Mouse (Mus musculus) neutrophil, adult 5-6 weeks (primary cell): ENCODE measurements at regions not wholly inside any gene's neighbourhood (a gene's known extent, or its start where the extent isn't known, plus 50 kb on each side); places are given as distances from the start of the nearest gene placed in this dataset.

ENCODE experiments used
- ATAC-seq: fragments of 151-379, 151-347 bp; 2 replicates; pipeline ENCODE4 v1.8.0; 2017; ENCODE audit warnings: mild to moderate bottlenecking, moderate TSS enrichment; ENCODE audit not compliant: insufficient number of reproducible peaks, poor library complexity, low FRiP score, severe bottlenecking; ENCODE audit errors: extremely low read depth

DNA sequence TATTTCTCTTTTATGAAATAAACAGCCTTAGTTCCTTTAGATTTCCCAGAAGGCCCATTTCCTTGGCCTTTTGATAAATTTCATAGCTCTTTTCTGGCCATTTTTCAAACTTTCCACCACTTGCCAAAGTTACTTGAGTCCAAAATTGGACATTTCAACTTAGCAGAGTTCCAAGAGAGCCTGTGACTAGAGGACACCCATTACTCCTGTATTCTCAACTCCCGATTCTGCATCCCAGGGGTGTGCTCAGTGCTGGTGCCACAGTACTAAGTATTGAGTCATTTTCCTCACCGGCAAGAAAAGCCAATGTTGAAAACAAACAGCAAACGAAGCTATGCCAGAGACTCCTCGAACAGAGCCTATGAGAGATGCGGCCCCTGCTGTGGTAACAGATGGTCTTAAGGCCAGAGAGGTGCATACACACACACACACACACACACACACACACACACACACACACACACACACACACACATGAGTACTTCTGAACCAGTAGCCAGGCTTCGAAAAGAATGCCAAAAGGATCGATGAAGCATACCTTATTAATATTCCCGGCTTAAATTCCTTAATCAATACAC is 126.5 kb downstream of the Tmx1 start:
- ATAC-seq, result no peak

DNA sequence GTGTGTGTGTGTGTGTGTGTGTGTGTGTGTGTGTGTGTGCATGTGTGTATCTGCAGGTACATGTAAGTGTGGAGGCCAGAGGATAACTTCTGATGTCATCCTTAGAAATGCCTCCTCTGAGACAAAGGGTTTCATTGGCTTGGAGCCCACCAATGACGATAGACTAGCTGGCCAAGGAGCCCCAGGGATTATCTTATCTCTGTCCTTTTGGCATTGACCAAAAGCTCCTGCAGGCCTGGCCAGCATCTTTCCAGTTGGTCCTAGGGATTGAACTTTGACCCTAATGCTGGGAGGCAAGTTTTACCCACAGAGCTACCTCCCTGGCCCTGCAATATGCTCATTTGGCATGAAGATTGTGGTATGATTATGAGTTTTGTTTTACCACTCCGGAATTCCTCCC is 133.3 kb downstream of the Tmx1 start:
- ATAC-seq, result no peak

DNA sequence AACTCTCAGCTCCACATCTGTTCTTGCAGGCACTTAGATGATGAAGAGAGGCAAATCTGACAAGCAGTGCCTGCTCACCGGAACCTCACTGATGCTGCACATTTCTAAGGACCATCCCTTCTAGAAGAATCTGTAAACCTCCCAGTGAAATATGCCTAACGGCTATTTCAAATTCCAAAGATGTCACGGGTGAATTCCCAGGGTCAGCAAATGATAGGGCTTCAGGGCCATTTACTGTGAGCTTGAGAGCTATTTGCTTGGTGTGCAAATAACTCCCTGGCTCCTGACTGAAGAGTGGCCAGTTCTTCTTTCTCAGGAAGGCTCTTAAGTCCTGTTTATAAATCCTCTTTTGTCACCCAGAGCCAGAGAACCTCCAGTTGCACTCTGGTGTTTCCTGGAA is 135.3 kb downstream of the Tmx1 start:
- ATAC-seq, result no peak

DNA sequence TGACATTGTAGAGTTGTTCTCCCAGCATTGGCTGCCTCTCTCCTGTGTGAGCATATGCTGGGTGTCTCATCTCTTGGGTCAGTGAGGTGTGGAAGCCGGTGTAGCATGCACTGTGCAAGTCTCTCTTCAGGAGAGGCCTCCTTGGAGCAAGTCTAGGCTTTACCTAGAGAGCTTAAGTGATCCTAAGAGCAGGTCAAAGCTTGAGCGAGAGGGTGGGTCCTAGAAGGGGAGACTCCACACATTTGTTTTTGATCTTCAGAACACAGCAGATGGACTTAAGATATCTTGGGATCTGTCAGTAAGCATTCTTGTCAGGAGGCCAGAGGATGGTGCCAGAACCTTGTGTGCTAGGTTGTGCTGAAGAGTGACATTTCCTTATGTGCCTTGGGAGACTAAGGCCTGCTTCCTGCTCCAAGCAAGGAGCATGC is 136.4 kb downstream of the Tmx1 start:
- no peak for ATAC-seq

DNA sequence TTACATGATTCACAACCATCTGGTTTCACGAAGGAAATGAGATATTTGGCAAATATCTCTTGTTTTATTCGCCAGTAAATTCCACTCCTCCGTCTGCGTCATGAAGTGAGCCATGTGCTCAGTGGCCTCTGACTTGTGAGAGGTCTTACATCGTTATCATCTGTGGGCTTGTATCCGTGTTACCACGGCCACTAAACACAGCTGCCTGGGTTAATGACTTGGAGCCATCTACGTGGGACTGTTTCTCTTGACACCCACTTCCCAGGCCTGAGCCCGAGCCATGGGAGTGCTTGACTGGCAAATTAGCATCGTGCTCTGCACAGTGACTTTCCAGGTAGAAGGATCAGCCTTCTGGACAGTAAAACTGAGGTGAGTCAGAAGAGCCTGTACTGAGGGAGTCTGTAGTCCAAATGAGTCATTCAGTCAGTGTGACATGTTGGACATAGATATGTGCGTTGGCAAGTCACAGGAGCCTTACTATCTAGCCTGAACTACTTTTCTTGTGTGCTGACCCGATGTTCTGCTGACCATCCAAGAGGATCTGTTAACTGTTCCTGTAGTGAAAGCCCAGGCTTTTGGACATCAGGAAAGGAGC is 137.7 kb downstream of the Tmx1 start:
- no peak for ATAC-seq

DNA sequence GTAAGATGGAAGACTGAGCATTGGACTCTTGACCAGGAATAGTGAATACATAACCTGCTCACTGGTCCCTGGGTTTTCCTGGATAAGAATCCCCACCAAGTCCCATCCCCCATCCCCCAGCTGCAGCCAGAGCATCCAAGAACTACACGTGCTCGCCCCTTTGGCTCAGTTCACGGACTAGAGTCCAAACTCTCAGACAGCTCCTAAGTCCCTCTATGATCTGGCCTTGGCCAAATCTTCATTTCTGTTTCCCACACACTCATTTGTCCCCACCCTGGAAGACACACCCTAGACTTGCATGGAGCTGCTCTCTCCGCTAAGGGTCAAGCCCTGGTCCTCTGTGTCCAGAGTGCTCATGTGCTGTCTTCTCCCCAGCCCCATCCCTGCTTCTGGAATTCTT is 139.9 kb downstream of the Tmx1 start:
- no peak for ATAC-seq

DNA sequence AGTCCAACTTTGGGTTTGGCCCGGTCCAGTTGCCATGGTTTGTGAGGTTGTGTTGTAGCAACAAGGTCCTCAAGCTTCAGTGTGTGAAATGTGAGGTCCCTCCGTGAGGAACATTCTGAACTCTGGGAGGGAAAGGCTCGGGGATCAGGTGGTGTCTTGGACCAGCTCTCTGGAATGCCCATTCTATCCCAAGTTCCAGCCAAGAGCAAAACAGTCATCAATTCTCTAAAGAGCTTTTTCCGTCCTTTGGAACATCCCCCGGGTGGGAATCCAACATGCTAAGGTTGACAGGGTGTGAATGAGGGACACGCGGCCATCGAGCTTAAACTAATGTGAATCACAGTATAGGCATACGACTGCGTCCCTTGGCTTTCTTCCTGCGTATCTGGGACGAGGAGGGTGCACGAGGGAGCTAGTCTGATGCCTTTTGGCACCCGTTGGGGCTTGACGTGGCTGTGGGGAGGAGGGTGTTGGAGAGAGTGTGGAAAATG is 145.4 kb downstream of the Tmx1 start:
- no peak for ATAC-seq

DNA sequence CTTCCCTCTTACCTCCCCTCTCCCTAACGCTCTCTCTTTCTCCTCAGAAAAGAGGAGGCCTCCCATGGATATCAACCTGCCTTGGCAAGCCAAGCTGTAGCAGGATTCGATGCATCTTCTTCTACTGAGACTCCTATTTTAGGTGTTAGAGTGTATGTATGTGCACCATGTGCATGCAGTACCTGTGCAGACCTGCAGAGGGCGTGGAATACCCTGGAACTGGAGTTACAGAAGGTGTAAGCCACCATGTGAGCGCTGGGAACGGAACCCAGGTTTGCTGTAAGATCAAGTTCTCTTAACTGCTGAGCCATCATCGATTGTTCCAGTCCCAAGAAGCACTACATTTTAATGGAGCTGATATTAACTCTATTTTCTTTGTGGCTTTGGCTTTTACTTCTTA is 146.8 kb downstream of the Tmx1 start:
- ATAC-seq, result no peak

DNA sequence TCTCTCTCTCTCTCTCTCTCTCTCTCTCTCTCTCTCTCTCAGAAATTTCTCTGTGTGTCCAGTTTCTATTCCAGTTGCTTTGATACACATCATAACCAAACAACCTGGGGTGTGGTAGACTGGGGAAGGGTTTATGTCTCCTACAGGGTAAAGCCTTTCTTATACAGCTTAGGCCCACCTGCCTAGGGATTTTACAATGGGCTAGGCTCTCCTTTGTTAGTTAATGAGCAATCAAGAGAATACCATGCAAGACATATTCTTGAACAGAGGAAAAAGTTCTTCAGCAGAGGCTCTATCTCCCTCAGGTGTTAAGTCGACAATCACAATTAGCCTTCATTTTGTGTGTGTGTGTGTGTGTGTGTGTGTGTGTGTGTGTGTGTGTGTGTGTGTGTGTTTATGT is 151.0 kb downstream of the Tmx1 start:
- no peak for ATAC-seq

DNA sequence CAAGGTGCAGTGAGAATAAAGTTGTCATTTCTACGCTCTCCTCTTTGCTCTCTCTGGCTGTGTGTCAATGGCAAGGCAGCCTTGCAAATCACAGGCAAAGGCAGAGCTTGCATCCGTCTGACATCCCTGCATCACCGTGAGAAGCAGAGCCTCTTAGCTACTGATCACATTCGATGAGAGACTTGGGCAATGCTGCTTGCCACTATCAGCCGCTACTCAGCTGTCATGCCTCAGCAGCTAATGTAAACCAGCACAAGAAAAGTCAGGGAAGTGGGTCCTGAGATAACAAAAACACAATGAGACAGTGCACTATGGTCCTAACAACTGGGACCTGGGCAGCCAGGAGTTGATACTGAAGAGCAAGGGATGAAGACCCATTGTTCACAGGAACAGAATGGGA is 155.8 kb downstream of the Tmx1 start:
- no peak for ATAC-seq

DNA sequence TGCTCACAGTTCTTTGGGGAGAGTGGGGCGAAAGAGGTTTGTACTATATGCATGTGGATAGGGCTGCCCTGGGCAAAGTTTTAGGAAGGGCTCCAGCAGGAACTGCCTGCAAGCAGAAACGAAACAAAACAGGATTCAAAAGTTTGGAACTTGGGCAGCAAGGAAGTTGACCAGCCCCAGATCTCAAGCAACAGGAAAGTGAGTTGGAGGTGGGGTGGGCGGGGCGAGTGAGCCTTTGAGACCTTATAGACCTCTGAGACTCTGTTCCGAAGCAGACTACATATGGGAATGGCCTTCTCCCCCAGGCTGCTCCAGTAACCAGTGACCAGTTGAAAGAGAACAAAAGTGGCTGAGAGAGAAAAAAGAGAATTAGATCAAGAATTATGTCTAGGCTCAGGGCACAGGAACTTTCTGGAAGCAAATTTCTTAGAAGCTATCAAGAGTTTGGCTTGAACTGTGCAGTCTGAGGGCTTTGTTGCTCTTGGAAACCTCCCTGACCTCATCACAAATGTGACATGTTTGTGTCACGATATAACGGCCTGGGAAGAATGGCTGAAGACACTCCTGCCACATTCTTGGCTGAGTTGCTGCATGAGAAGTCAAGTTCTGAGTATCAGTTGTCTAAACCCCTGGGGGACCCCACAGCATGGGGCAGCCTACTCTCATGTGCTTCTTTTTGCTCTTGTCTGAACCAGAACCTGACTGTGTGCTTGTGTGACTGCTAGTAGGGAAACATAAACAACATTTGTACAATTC is 156.4 kb downstream of the Tmx1 start:
- no peak for ATAC-seq

DNA sequence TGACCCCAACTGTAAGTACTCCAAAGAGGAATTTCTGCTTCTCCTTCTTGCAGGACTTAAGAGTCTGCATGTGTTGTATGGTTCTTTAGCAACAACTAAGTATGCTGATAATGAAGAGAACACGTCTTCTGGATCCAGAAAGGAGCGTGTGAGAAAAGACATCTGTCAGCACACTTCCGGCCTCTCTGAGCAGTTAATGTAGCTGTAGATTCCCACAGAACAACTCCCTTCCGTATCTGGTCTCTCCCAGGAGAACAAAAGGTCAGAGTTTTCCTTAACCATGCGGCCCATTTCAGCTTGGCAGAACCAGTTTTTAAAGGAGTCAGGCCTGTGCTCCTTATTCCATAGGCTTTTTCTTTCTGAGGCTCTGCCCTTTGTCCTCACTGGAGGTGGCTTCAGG is 159.0 kb downstream of the Tmx1 start:
- ATAC-seq, result no peak

DNA sequence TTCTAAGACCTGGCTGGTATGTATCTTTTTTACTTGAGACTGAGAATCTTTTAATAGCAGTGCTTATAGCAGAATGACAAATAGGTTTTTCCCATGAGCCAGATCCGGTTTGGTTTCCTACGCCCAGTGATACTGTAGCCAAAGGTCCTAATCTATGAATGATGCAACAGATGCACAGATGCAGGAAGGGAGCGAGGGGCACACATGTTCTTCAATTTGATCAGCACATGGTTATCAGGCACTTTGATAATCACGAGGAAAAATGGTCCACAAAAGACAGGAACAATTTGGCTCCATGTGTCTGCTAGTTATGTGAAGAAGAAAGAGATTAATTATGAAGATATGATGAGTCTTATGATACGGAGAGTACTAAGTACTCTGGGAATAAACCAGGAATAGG is 160.3 kb downstream of the Tmx1 start:
- ATAC-seq, result no peak

DNA sequence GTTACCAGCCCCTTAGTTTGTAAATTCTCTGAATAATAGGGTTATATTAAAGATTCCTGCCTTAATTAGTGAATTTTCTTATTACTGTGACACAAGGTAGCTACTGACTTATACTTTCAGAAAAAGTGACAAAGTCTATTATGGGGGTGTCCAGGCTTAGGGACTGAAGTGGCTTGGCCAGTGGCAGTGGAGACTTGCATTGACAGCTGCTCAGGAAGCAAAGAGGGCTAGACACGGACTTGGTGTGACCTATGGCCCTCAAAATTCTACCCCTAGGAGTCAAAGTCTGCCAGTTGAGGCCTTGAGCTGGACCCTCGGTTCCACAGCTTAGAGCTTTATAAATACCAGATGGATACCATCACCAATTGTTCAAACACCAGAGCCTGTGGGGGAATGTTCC is 161.2 kb downstream of the Tmx1 start:
- no peak for ATAC-seq

DNA sequence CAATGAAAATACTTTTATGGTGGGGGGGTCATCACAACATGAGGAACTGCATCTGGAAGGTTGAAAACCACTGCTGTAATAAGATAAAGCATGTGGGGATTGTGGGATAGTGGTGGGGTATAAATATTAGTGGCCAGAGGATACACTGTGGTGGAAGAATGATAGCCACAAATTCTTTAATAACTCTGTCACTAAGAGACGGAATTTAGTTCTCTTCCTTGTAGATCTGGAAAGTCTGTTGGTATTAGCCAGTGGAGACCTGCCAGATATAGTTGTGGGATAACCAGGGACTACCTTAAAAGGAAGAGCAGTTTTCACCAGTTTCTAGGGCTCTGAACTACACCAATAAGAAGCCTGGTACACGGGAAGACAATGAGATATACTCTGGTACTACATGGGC is 161.8 kb downstream of the Tmx1 start:
- no peak for ATAC-seq

DNA sequence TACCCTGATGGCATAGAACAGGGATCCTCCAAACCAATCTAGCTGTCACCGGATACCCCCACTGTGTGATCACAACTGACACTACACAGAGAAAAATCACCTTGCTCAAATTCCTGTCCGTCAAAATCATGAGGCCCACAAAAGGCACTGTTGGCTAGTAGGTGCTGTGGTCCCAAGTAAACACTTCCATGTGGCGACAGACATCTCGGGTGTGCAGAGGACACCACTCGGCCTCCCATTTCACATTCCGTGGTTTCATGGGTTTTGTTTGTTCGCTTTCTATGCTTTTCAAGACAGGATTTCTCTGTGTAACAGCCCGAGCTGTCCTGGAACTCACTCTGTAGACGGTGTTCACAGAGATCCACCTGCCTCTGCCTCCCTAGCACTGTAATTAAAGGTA is 162.2 kb downstream of the Tmx1 start:
- no peak for ATAC-seq

DNA sequence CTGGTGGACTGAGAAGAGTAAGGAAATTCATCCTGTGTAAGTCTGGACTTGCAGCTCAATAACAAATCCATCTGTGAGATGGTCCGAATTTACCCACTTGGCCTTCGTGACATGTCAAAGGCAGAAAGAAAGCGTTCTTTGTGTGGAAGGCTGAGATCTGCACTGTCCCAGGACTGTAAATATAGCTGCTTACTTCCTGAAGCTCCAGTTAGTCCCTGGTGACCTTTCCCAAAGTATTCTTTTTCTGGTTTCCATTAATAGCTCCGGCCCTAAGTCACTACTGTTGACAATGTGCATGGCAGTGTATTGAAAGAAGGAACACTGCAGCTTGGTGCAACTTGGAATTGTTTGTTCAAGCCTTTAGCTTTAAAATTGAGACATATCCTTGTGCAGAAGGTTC is 163.2 kb downstream of the Tmx1 start:
- ATAC-seq, result no peak

DNA sequence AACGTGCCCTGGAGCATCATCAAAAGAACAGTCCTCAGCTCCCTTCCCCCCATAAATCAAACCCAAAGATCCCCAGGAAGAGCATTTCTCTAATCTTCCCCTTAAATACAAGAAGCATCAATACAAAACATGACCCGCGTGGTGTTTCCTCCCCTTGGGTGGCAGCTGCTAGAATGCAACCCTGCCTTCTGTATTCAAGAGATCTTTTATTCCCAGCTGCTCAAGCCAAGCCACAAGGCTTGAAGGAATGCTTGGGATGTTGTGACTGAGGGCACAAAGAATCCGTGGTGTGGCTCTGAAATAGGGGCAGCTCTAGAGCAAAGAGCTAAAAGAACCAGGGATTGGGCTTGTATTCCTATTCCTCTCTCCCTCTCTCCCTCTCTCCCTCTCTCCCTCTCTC is 163.6 kb downstream of the Tmx1 start:
- no peak for ATAC-seq

DNA sequence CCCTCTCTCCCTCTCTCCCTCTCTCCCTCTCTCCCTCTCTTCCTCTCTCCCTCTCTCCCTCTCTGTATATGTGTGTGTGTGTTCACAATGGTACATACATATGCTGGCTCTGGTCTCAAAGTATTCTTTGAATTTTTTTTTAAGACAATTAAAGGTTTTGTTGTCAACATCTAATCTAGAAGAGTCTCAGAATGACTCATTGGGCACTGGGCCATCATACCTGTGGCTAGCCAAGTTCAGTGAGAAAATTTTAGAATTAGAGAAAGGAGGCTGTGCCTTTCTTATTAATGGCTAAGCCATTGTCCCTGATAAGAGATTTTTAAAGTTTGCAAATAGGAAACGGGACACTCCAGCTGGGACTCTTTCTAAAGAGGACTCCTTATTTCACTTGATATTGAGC is 164.1 kb downstream of the Tmx1 start:
- ATAC-seq, result no peak

DNA sequence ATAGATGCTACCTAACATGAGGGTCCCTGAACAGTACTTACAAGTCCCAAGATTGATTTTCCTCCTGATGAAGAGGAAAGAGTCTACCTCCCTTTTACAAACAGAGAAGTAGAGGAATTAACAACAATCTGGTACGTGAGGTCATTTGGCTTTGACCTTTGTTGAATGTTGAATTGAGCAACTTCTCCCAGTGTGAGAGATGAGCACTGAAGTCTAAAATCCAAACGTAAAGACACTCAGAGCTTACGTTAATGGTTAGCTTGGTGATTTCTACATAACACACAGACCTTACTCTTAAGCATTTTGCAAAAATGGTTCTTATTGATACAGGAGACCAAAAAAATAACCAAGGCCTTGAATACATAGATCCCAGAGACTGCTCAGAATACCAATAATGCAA is 165.1 kb downstream of the Tmx1 start:
- ATAC-seq, result no peak

DNA sequence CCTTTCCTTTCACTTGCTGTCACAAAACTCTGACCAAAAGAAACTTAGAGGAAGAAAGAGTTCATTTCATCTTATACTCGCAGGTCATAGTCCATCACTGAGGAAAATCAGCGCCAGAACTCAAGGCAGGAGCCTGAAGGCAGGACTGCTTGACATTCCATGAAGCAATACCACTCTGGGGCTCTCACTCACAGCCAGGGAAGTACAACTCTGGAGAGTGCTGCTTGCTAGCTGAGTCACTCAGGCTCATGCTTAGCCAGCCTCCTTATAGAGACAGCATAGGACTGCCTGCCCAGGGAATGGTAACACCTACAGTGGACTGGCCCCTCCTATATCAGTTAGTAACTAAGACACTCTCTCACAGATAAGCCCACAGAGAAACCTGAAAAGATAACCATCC is 166.5 kb downstream of the Tmx1 start:
- no peak for ATAC-seq
